Mouse (Mus musculus) layer of hippocampus, adult 9-10 months (tissue): Measurements from ENCODE around the gene Inpp5f.
"Not testable (repeated sequence)": the region's sequence is repeated elsewhere in the genome, so short reads cannot be mapped to it uniquely, and the experiment has no call there.

ENCODE experiments used
- DNase-seq: peaks from one replicate; pipeline ENCODE4 v3.0.0; 2022; ENCODE audit warnings: low spot score

Gene Inpp5f

GRCm38 (mm10) chr7:128592936-128593241 lies 18.2 kb upstream of the Inpp5f start:
- DNase-seq, result no peak

- DNase-seq, result no peak
Measured at GRCm38 (mm10) chr7:128596274-128596673, 14.9 kb upstream of the Inpp5f start.

GRCm38 (mm10) chr7:128599072-128599471 lies 12.1 kb upstream of the Inpp5f start:
- DNase-seq, result no peak

- no peak for DNase-seq
Measured at GRCm38 (mm10) chr7:128601826-128602225, 9.3 kb upstream of the Inpp5f start.

- DNase-seq, result not testable (repeated sequence)
Measured at GRCm38 (mm10) chr7:128609936-128610335, 1.2 kb upstream of the Inpp5f start.

- no peak for DNase-seq
Measured at GRCm38 (mm10) chr7:128610490-128610889, 638 bp upstream of the Inpp5f start.

- no peak for DNase-seq
Measured at GRCm38 (mm10) chr7:128611799-128612411, 777 bp downstream of the Inpp5f start.

GRCm38 (mm10) chr7:128612521-128613181 lies 1.5 kb downstream of the Inpp5f start:
- DNase-seq, result no peak

- DNase-seq, result no peak
Measured at GRCm38 (mm10) chr7:128613578-128613977, 2.5 kb downstream of the Inpp5f start.

- no peak for DNase-seq
Measured at GRCm38 (mm10) chr7:128617587-128617986, 6.5 kb downstream of the Inpp5f start.

- no peak for DNase-seq
Measured at GRCm38 (mm10) chr7:128620178-128620577, 9.1 kb downstream of the Inpp5f start.

- peak; percentile 56 for DNase-seq
Measured at GRCm38 (mm10) chr7:128622266-128622961, 11.3 kb downstream of the Inpp5f start.

GRCm38 (mm10) chr7:128622994-128623393 lies 11.9 kb downstream of the Inpp5f start:
- DNase-seq, result no peak

- DNase-seq, result no peak
Measured at GRCm38 (mm10) chr7:128625382-128625781, 14.3 kb downstream of the Inpp5f start.

- DNase-seq, result no peak
Measured at GRCm38 (mm10) chr7:128626601-128627000, 15.5 kb downstream of the Inpp5f start.

GRCm38 (mm10) chr7:128627251-128627650 lies 16.1 kb downstream of the Inpp5f start:
- DNase-seq, result no peak

GRCm38 (mm10) chr7:128627723-128628122 lies 16.6 kb downstream of the Inpp5f start:
- no peak for DNase-seq

GRCm38 (mm10) chr7:128633156-128633555 lies 22.0 kb downstream of the Inpp5f start:
- DNase-seq, result no peak

GRCm38 (mm10) chr7:128639925-128640485 lies 28.9 kb downstream of the Inpp5f start:
- no peak for DNase-seq

GRCm38 (mm10) chr7:128641571-128641970 lies 30.4 kb downstream of the Inpp5f start:
- DNase-seq, result peak; percentile 49

GRCm38 (mm10) chr7:128642386-128642785 lies 31.3 kb downstream of the Inpp5f start:
- no peak for DNase-seq

- DNase-seq, result no peak
Measured at GRCm38 (mm10) chr7:128656970-128657369, 45.8 kb downstream of the Inpp5f start.

- DNase-seq, result no peak
Measured at GRCm38 (mm10) chr7:128663906-128664305, 52.8 kb downstream of the Inpp5f start.
